Mouse (Mus musculus) thymus, adult 2 months (tissue): ENCODE data around the gene Spred3. TPM values are rescaled to one million over a fixed set of nuclear protein-coding genes. Genes with fewer than 3 reads are reported as not detected.

Experiments used
- DNase-seq: peaks from one replicate; pipeline ENCODE4 v3.0.0; 2021
- H3K27ac ChIP-seq: fragments of 200-500 bp; 2 replicates; pipeline ENCODE4 v1.5.1; 2012; ENCODE audit warnings: low read length, control low read depth; ENCODE audit not compliant: control insufficient read depth, insufficient read depth
- H3K27me3 ChIP-seq: fragments of 200-500 bp; 2 replicates; pipeline ENCODE4 v1.6.1; 2012; ENCODE audit warnings: mild to moderate bottlenecking, low read length, moderate library complexity, mixed read lengths; ENCODE audit not compliant: control insufficient read depth, insufficient read depth
- H3K36me3 ChIP-seq: fragments of 200-500 bp; 2 replicates; pipeline ENCODE4 v1.6.1; 2012; ENCODE audit warnings: mild to moderate bottlenecking, low read length, moderate library complexity; ENCODE audit not compliant: control insufficient read depth, insufficient read depth
- H3K4me1 ChIP-seq: fragments of 200-500 bp; replicated peaks from 2 replicates; pipeline ENCODE4 v1.6.1; 2012; ENCODE audit warnings: low read length; ENCODE audit not compliant: control insufficient read depth, insufficient read depth
- H3K4me3 ChIP-seq: fragments of 200-500 bp; 2 replicates; pipeline ENCODE4 v1.5.1; 2012; ENCODE audit warnings: mild to moderate bottlenecking, low read length, control low read depth, moderate library complexity; ENCODE audit not compliant: control insufficient read depth, insufficient read depth
- CTCF ChIP-seq: fragments of 200-500 bp; IDR thresholded peaks from 2 replicates; pipeline ENCODE4 v1.5.1; 2012; ENCODE audit warnings: mild to moderate bottlenecking, control low read depth, low read length, moderate library complexity, borderline replicate concordance; ENCODE audit not compliant: control insufficient read depth, poor library complexity, insufficient read depth; ENCODE audit errors: extremely low read depth
- POLR2A ChIP-seq: fragments of 200-500 bp; IDR thresholded peaks from 2 replicates; pipeline ENCODE4 v1.6.1; 2012; ENCODE audit warnings: mild to moderate bottlenecking, low read length, control low read depth, moderate library complexity; ENCODE audit not compliant: control insufficient read depth, poor library complexity, insufficient read depth; ENCODE audit errors: extremely low read depth
- WGBS: fragments of 180-500 bp; shearing (Covaris S2); methylation state at CpG from one replicate; pipeline ENCODE4 v1.1.7; 2018; 5-methylcytosine and 5-hydroxymethylcytosine counted together
- polyA plus RNA-seq: library from polyadenylated mRNA; depleted of rRNA; stranded (reverse); fragments of >200 nt; gene quantifications from 2 replicates; pipeline ENCODE4 v1.2.3, GENCODE M21; 2012

Spred3 gene
- polyA plus RNA-seq, 1 experiment: 2.2 TPM

DNA sequence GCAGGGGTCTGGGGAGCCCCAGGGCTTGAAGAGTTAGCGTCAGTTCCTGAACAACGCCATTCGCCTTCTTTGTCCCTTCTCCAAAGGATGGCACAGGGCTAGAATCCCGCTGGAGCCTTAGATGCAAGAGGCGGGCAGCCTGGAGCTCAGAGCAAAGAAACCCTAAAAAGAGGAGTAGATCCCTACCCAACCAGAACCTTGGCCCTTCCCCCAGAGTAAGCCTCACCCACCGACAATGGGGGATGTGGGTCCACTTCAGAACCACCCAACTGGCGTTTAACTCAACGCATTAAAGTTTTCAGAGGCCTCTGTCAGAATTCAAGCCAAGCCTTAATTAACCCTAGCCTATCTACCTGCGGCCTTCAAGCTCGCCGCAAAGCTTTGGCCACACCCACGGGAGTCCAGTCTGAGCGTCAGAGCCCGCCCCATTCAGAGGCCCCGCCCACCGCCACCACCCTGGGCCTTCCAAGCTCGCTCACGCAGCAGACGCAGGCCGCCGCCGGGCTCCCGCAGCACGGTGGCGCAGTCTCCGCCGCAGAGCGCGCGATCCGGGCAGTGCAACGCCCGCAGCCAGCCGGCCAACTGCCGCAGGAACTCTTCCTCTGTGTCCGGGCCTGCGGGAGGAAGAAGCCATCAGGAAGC is 14.9 kb downstream of the Spred3 start:
- Histone ChIP-seq H3K4me3 (peak overlapping the region; percentile 64), H3K27me3 (no peaks in the 10 kb centered on the region), H3K27ac (peak overlapping the region; percentile 3; the same call in 1 of the 2 replicates), H3K36me3 (no peaks in the 10 kb centered on the region), H3K4me1 (peaks cover 27% of the 10 kb centered on the region)
- DNase-seq: peak; percentile 84
- WGBS: 11% methylated on average over 33 of the region's 37 CpGs
- TF ChIP-seq CTCF (no peak; the same call in 1 of the 2 replicates), POLR2A (peak; percentile 36)

DNA sequence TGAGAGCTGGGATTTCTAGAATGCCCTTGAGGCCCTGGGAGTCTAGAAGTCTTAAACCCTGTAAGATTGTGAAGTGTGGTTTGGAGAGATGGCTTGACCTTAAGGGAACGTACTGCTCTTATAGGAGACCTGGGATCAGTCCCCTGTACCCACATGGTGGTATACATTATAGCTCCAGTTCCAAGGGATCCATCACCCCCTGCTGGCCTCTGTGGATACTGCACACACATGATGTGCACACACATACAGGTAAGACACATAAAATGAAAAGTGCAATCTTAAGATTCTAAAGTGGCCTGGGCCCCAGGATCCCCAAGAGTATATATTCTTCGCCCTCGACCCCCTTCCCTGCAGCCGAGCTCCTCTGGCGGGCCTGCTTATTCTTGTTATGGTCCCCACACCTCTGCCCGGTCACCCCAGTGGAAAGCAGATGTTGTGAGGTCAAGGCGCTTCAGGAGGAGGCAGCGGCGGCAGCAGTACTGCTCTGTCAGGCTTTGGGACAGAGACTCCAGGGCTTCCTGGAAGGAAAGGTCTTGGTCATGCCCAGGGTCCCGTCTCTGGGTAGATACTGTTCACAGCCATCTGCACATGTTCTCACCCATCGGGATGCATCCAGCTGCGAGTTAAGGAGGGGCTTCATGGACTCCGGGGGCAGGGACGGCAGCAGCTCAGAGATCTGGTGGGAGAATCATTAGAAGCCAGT is 16.0 kb downstream of the Spred3 start:
- Histone ChIP-seq H3K36me3 (no peaks in the 10 kb centered on the region), H3K27ac (no peak overlapping the region), H3K4me1 (peaks cover 37% of the 10 kb centered on the region), H3K4me3 (no peak overlapping the region), H3K27me3 (no peaks in the 10 kb centered on the region)
- TF ChIP-seq POLR2A: no peak
- no peak for TF ChIP-seq CTCF
- 97% methylated on average over 14 of the region's 14 CpGs for WGBS
- DNase-seq: no peak

DNA sequence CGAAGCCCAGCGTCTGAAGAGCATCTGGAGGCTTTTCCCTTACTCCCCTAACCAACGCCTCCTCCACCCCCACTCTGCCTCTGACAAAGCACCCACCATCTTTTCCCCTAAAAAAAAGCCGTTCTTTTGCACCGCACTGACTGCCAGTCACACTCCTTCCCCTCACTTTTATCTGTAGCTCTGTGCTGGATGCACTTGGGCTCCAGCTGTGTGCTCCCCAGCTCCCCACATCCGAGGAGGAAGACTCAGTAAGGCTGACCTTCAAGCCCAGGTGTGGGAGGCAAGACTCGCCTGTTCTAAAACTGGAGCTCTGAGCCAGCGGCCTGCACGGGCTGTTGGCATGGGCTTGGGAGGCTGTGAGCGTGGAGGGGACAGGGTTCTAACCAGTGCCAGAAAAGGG is 18.7 kb downstream of the Spred3 start:
- no peak for DNase-seq
- H3K4me3 ChIP-seq: no peak overlapping the region
- no peaks in the 10 kb centered on the region for H3K36me3 ChIP-seq
- TF ChIP-seq CTCF: no peak
- no peak for TF ChIP-seq POLR2A
- H3K4me1 ChIP-seq: peaks cover 33% of the 10 kb centered on the region
- no peaks in the 10 kb centered on the region for H3K27me3 ChIP-seq
- no peak overlapping the region for H3K27ac ChIP-seq
- 43% methylated on average over 10 of the region's 10 CpGs for WGBS

DNA sequence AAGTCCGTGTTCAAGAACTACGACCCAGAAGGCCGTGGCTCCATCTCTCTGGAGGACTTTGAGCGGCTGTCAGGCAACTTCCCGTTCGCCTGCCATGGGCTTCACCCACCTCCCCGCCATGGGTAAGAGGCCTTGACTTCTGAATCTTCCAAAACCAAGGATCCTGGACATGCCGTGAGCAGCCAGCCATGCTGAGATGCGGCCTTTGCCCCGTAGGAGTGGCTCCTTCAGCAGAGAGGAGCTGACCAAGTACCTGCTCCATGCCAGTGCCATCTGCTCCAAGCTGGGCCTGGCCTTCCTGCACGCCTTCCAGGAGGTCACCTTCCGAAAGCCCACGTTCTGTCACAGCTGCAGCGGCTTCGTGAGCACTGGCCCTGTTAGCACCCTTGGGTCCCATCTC is 21.4 kb downstream of the Spred3 start:
- Histone ChIP-seq H3K27me3 (no peaks in the 10 kb centered on the region), H3K4me3 (no peak overlapping the region), H3K4me1 (peaks cover 28% of the 10 kb centered on the region)

DNA sequence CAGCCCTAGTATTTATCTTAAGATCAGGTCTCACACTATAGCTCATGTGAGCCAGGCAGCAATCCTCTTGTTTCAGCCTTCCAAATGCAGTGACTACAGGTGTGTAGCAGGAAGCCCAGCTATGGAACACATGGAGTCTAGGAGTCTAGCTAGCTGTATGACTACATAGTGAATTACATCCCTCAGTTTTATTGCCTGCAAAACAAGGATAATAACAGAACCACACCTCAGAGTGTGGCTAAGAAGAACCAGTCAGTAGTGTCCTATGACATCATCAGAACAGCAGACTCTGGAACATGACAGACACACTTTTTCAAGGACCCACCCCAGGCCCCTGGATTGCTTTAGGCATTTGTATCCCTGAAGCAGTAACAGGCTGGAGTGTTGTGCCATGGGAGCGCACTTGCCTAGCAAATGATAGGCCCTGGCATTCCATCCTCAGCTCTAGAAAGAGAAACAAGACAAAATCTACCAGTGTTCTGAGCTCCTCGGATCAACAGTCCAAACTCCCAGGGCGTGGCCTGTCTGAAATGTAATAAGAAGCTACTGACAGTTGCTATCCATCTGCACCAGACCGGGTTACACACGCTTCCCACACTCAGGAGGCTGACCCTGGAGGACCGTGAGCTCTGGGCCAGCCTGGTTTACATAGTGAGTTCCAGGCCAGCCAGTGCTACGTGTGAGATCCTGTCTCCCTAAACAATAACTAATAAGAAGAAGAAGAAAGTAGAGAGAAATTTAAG is 23.4 kb downstream of the Spred3 start:
- Histone ChIP-seq H3K4me1 (peaks cover 29% of the 10 kb centered on the region), H3K27me3 (no peaks in the 10 kb centered on the region), H3K27ac (no peak overlapping the region), H3K4me3 (no peak overlapping the region), H3K36me3 (no peaks in the 10 kb centered on the region)
- TF ChIP-seq CTCF (no peak), POLR2A (no peak)
- DNase-seq: no peak
- WGBS: 91% methylated on average over 7 of the region's 7 CpGs

More for the DNA sequence above, 21.4 kb downstream of the Spred3 start:
- 97% methylated on average over 15 of the region's 15 CpGs for WGBS
- Histone ChIP-seq H3K36me3 (no peaks in the 10 kb centered on the region), H3K27ac (no peak overlapping the region)
- no peak for DNase-seq
- TF ChIP-seq POLR2A: no peak
- no peak for TF ChIP-seq CTCF

DNA sequence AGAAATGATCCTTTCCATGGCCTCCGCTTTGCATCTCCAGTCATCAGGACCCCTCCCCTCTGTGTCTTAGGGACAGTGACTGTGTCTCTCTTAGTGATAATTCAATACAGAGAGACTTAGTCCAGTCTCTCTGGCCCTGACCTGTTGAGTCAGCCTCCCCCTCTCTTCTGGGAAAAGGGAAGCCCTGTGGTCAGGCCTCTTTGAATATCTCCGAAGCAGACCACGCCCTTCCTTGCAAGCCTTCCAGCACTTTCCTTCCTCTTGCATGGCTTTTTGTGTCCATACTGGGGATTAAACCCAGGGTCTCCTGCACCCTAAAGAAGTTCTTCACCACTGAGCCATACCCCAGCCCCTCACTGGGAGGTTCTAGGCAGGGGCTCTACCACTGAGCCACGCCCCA is 26.2 kb downstream of the Spred3 start:
- 74% methylated on average over 4 of the region's 4 CpGs for WGBS

More for the DNA sequence above, 26.2 kb downstream of the Spred3 start:
- Histone ChIP-seq H3K27me3 (no peaks in the 10 kb centered on the region), H3K4me3 (no peak overlapping the region), H3K27ac (no peak overlapping the region), H3K4me1 (peaks cover 21% of the 10 kb centered on the region), H3K36me3 (no peaks in the 10 kb centered on the region)
- no peak for TF ChIP-seq POLR2A
- TF ChIP-seq CTCF: no peak
- no peak for DNase-seq
